Comparison of ENCODE assay signal across 9 mouse cellular contexts in genomic region chr11:46236976-46237375, GRCm38 (mm10). TPM values are rescaled to one million over a fixed set of nuclear protein-coding genes. Genes with fewer than 3 reads are reported as not detected.
DNase-seq lines count a peak whose midpoint lies in the region; ATAC-seq and TF ChIP-seq lines count a peak whose summit lies in the region.
"Had no signal": no experiment of that assay in that cellular context is flagged by ENCODE, and none has a peak within 500 bp of the region (broad histone marks: within the 10 kb centered on the region; RNA-seq: fewer than 3 reads in every experiment).

No protein-coding gene starts in this region.

- 42% methylated on average over 4 of the region's 4 CpGs for WGBS in midbrain, embryonic 14.5 days
- 49% methylated on average over 4 of the region's 4 CpGs for WGBS in midbrain, embryonic 16.5 days
- 42% methylated on average over 4 of the region's 4 CpGs for WGBS in lung, adult 2 months

- peak; percentile 80 for DNase-seq in midbrain, embryonic 14.5 days
- peak; percentile 68 for DNase-seq in adrenal gland, adult 2 months
- DNase-seq in kidney, postnatal 36 days, result peak; percentile 73 to 93
- peak; percentile 56 for DNase-seq in lung, adult 2 months
- peak; percentile 63 to 75 for DNase-seq in spleen, postnatal 14 days (ENCODE audit: low spot score in 2 of 2)

- H3K27me3 ChIP-seq in midbrain, embryonic 14.5 days (ENCODE audit: control insufficient read depth, insufficient read depth, low read length), result no peaks in the 10 kb centered on the region
- no peaks in the 10 kb centered on the region for H3K27me3 ChIP-seq in midbrain, embryonic 16.5 days (ENCODE audit: control insufficient read depth, insufficient read depth, low read depth, low read length)

- H3K27ac ChIP-seq in midbrain, embryonic 14.5 days (replicated peaks; ENCODE audit: low read depth, low read length), result no peak overlapping the region
- H3K27ac ChIP-seq in midbrain, embryonic 16.5 days (ENCODE audit: low read length), result no peak overlapping the region
- H3K27ac ChIP-seq in cortical plate, adult 2 months (ENCODE audit: insufficient read depth, low read length), result no peak overlapping the region

- H3K9me3 ChIP-seq in midbrain, embryonic 14.5 days (ENCODE audit: control insufficient read depth, low read length), result no peaks in the 10 kb centered on the region
- no peaks in the 10 kb centered on the region for H3K9me3 ChIP-seq in midbrain, embryonic 16.5 days (replicated peaks; ENCODE audit: control insufficient read depth, low read length, poor library complexity, severe bottlenecking)

- H3K4me1 ChIP-seq in midbrain, embryonic 14.5 days (ENCODE audit: control insufficient read depth, insufficient read depth, low read length), result peaks cover 21% of the 10 kb centered on the region
- H3K4me1 ChIP-seq in midbrain, embryonic 16.5 days (ENCODE audit: control insufficient read depth, insufficient read depth, low read length), result peaks cover 20% of the 10 kb centered on the region
- peaks cover 12% of the 10 kb centered on the region for H3K4me1 ChIP-seq in cortical plate, adult 2 months (ENCODE audit: control insufficient read depth, insufficient read depth, low read length)
- no peaks in the 10 kb centered on the region for H3K4me1 ChIP-seq in lung, adult 2 months (ENCODE audit: control insufficient read depth, insufficient read depth, low read length)

- H3K4me3 ChIP-seq in midbrain, embryonic 14.5 days (replicated peaks; ENCODE audit: low read depth, low read length), result no peak overlapping the region
- no peak overlapping the region for H3K4me3 ChIP-seq in midbrain, embryonic 16.5 days (ENCODE audit: low read depth, low read length)
- H3K4me3 ChIP-seq in cortical plate, adult 2 months (ENCODE audit: insufficient read depth, low read length), result no peak overlapping the region
- H3K4me3 ChIP-seq in lung, adult 2 months (replicated peaks; ENCODE audit: extremely low read depth, low read depth, low read length), result no peak overlapping the region
- H3K4me3 ChIP-seq: myocyte had no signal

- no peak overlapping the region for H3K9ac ChIP-seq in midbrain, embryonic 14.5 days (replicated peaks; ENCODE audit: low read length)
- H3K9ac ChIP-seq in midbrain, embryonic 16.5 days (ENCODE audit: low read depth, low read length), result no peak overlapping the region

- no peak for ATAC-seq in midbrain, embryonic 14.5 days (ENCODE audit: low FRiP score, low TSS enrichment)
- ATAC-seq in midbrain, embryonic 16.5 days, result no peak

- H3K4me2 ChIP-seq in midbrain, embryonic 14.5 days (ENCODE audit: low read length), result no peak overlapping the region
- H3K4me2 ChIP-seq in midbrain, embryonic 16.5 days (ENCODE audit: low read length), result no peak overlapping the region

- peak; percentile 27; the same call in 1 of the 2 replicates for TF ChIP-seq CTCF in cortical plate, adult 2 months (IDR thresholded peaks at IDR 0.05; ENCODE audit: extremely low read depth, insufficient read depth, low read length)
- TF ChIP-seq CTCF in lung, adult 2 months (IDR thresholded peaks at IDR 0.05; ENCODE audit: insufficient read depth, low read length), result peak; percentile 18; the same call in 1 of the 2 replicates

- peaks cover 59% of the 10 kb centered on the region for H3K36me3 ChIP-seq in midbrain, embryonic 14.5 days (ENCODE audit: control insufficient read depth, insufficient read depth, low read length)
- H3K36me3 ChIP-seq in midbrain, embryonic 16.5 days (ENCODE audit: control insufficient read depth, insufficient read depth, low read length), result peaks cover 33% of the 10 kb centered on the region

- no peak for TF ChIP-seq POLR2A in cortical plate, adult 2 months (IDR thresholded peaks at IDR 0.05; ENCODE audit: extremely low read depth, insufficient read depth, low read length)
- TF ChIP-seq POLR2A in lung, adult 2 months (IDR thresholded peaks at IDR 0.05; ENCODE audit: borderline replicate concordance, extremely low read depth, low read depth, low read length), result no peak

RNA-seq across cellular contexts. Expression of gene Fndc9, which starts 1.6 kb away (rescaled TPM):
- 7.9 and 8.7 TPM in 2 replicates for polyA plus RNA-seq in midbrain, embryonic 14.5 days (2014; fragmentation: Nextera tagmentation; extraction: Ambion mirVana)
- polyA plus RNA-seq in midbrain, embryonic 16.5 days (2015; fragmentation: Nextera tagmentation; extraction: Ambion mirVana), result 9.9 and 12.5 TPM in 2 replicates
- total RNA-seq in adrenal gland, adult 2 months (2021), result not detected
- polyA plus RNA-seq in adrenal gland, adult 2 months (2012; rRNA removed), result not detected in 2 replicates
- polyA plus RNA-seq in cortical plate, adult 2 months (2012; rRNA removed), result 0.61 and 0.96 TPM in 2 replicates
- polyA plus RNA-seq in lung, adult 2 months (2012; rRNA removed), result 2.6 TPM in 1 of 2 replicates, not detected in the other
- total RNA-seq: gastrocnemius, adult 8-10 months had no signal
